Mouse (Mus musculus): ENCODE data around the gene Coro2a. TPM values are rescaled to one million over a fixed set of nuclear protein-coding genes. Genes with fewer than 3 reads are reported as not detected.

Gene Coro2a
- polyA plus RNA-seq, 1 experiment from 2014 or later: 4.6 TPM

GRCm38 (mm10) chr4:46564247-46564646 lies 37.8 kb downstream of the Coro2a start:
- Histone ChIP-seq H3K4me3 (no peak overlapping the region), H3K9ac (replicated peaks) (no peak overlapping the region), H3K27ac (replicated peaks) (no peak overlapping the region), H3K27me3 (no peaks in the 10 kb centered on the region), H3K4me2 (replicated peaks) (no peak overlapping the region), H3K4me1 (no peaks in the 10 kb centered on the region), H3K36me3 (no peaks in the 10 kb centered on the region), H3K9me3 (no peaks in the 10 kb centered on the region)
- no peak for ATAC-seq (replicated peaks)
- 88% methylated on average over 4 of the region's 4 CpGs for WGBS

- Histone ChIP-seq H3K27me3 (no peaks in the 10 kb centered on the region), H3K4me1 (no peaks in the 10 kb centered on the region), H3K4me2 (replicated peaks) (no peak overlapping the region), H3K27ac (replicated peaks) (no peak overlapping the region), H3K36me3 (no peaks in the 10 kb centered on the region), H3K9me3 (no peaks in the 10 kb centered on the region), H3K4me3 (no peak overlapping the region), H3K9ac (replicated peaks) (no peak overlapping the region)
- 59% methylated on average over 10 of the region's 10 CpGs for WGBS
- no peak for ATAC-seq (replicated peaks)
Measured at GRCm38 (mm10) chr4:46563847-46564246, 38.2 kb downstream of the Coro2a start.

GRCm38 (mm10) chr4:46562841-46563240 lies 39.2 kb downstream of the Coro2a start:
- Histone ChIP-seq H3K9me3 (no peaks in the 10 kb centered on the region), H3K9ac (replicated peaks) (no peak overlapping the region), H3K4me3 (no peak overlapping the region), H3K27ac (replicated peaks) (no peak overlapping the region), H3K4me1 (no peaks in the 10 kb centered on the region), H3K36me3 (no peaks in the 10 kb centered on the region), H3K4me2 (replicated peaks) (no peak overlapping the region), H3K27me3 (no peaks in the 10 kb centered on the region)
- WGBS: 94% methylated on average over 14 of the region's 14 CpGs
- ATAC-seq (replicated peaks): no peak

GRCm38 (mm10) chr4:46562037-46562436 lies 40.0 kb downstream of the Coro2a start:
- no peak overlapping the region for H3K27ac ChIP-seq (replicated peaks)
- H3K36me3 ChIP-seq: no peaks in the 10 kb centered on the region
- 88% methylated on average over 5 of the region's 5 CpGs for WGBS
- no peaks in the 10 kb centered on the region for H3K4me1 ChIP-seq
- ATAC-seq (replicated peaks): no peak
- H3K9me3 ChIP-seq: no peaks in the 10 kb centered on the region
- H3K4me3 ChIP-seq: no peak overlapping the region
- no peak overlapping the region for H3K9ac ChIP-seq (replicated peaks)
- H3K27me3 ChIP-seq: no peaks in the 10 kb centered on the region
- H3K4me2 ChIP-seq (replicated peaks): no peak overlapping the region

- no peak overlapping the region for H3K4me2 ChIP-seq (replicated peaks)
- H3K4me3 ChIP-seq: no peak overlapping the region
- H3K9me3 ChIP-seq: no peaks in the 10 kb centered on the region
- ATAC-seq (replicated peaks): no peak
- no peaks in the 10 kb centered on the region for H3K27me3 ChIP-seq
- H3K9ac ChIP-seq (replicated peaks): no peak overlapping the region
- no peaks in the 10 kb centered on the region for H3K4me1 ChIP-seq
- 72% methylated on average over 14 of the region's 14 CpGs for WGBS
- no peaks in the 10 kb centered on the region for H3K36me3 ChIP-seq
- H3K27ac ChIP-seq (replicated peaks): no peak overlapping the region
Measured at GRCm38 (mm10) chr4:46560069-46560705, 41.8 kb downstream of the Coro2a start.

- Histone ChIP-seq H3K36me3 (no peaks in the 10 kb centered on the region), H3K4me2 (replicated peaks) (no peak overlapping the region), H3K27ac (replicated peaks) (no peak overlapping the region), H3K27me3 (no peaks in the 10 kb centered on the region), H3K4me1 (no peaks in the 10 kb centered on the region), H3K9me3 (no peaks in the 10 kb centered on the region), H3K4me3 (no peak overlapping the region), H3K9ac (replicated peaks) (no peak overlapping the region)
- 85% methylated on average over 22 of the region's 22 CpGs for WGBS
- ATAC-seq (replicated peaks): no peak
Measured at GRCm38 (mm10) chr4:46558672-46559667, 43.0 kb downstream of the Coro2a start.

- no peak overlapping the region for H3K9ac ChIP-seq (replicated peaks)
- H3K27me3 ChIP-seq: no peaks in the 10 kb centered on the region
- no peak for ATAC-seq (replicated peaks)
- no peaks in the 10 kb centered on the region for H3K9me3 ChIP-seq
- 80% methylated on average over 3 of the region's 3 CpGs for WGBS
- no peaks in the 10 kb centered on the region for H3K4me1 ChIP-seq
- no peaks in the 10 kb centered on the region for H3K36me3 ChIP-seq
- no peak overlapping the region for H3K27ac ChIP-seq (replicated peaks)
- H3K4me2 ChIP-seq (replicated peaks): no peak overlapping the region
- no peak overlapping the region for H3K4me3 ChIP-seq
Measured at GRCm38 (mm10) chr4:46556933-46557332, 45.1 kb downstream of the Coro2a start.

- no peak for ATAC-seq (replicated peaks)
- Histone ChIP-seq H3K9me3 (no peaks in the 10 kb centered on the region), H3K9ac (replicated peaks) (no peak overlapping the region), H3K4me3 (no peak overlapping the region), H3K4me2 (replicated peaks) (no peak overlapping the region), H3K36me3 (no peaks in the 10 kb centered on the region), H3K4me1 (no peaks in the 10 kb centered on the region), H3K27ac (replicated peaks) (no peak overlapping the region), H3K27me3 (no peaks in the 10 kb centered on the region)
- 87% methylated on average over 9 of the region's 9 CpGs for WGBS
Measured at GRCm38 (mm10) chr4:46555762-46556161, 46.2 kb downstream of the Coro2a start.

- Histone ChIP-seq H3K9me3 (no peaks in the 10 kb centered on the region), H3K4me2 (replicated peaks) (no peak overlapping the region), H3K36me3 (no peaks in the 10 kb centered on the region), H3K9ac (replicated peaks) (no peak overlapping the region), H3K4me1 (no peaks in the 10 kb centered on the region), H3K27me3 (no peaks in the 10 kb centered on the region), H3K27ac (replicated peaks) (no peak overlapping the region), H3K4me3 (no peak overlapping the region)
- no peak for ATAC-seq (replicated peaks)
- 81% methylated on average over 10 of the region's 10 CpGs for WGBS
Measured at GRCm38 (mm10) chr4:46554295-46555069, 47.5 kb downstream of the Coro2a start.

GRCm38 (mm10) chr4:46553864-46554263 lies 48.1 kb downstream of the Coro2a start:
- no peak overlapping the region for H3K9ac ChIP-seq (replicated peaks)
- no peaks in the 10 kb centered on the region for H3K27me3 ChIP-seq
- 54% methylated on average over 1 of the region's 1 CpGs for WGBS
- no peak overlapping the region for H3K27ac ChIP-seq (replicated peaks)
- H3K4me3 ChIP-seq: no peak overlapping the region
- no peaks in the 10 kb centered on the region for H3K9me3 ChIP-seq
- H3K36me3 ChIP-seq: no peaks in the 10 kb centered on the region
- H3K4me1 ChIP-seq: no peaks in the 10 kb centered on the region
- no peak for ATAC-seq (replicated peaks)
- no peak overlapping the region for H3K4me2 ChIP-seq (replicated peaks)

- H3K4me2 ChIP-seq (replicated peaks): no peak overlapping the region
- no peaks in the 10 kb centered on the region for H3K9me3 ChIP-seq
- H3K27me3 ChIP-seq: no peaks in the 10 kb centered on the region
- H3K36me3 ChIP-seq: no peaks in the 10 kb centered on the region
- ATAC-seq (replicated peaks): no peak
- no peaks in the 10 kb centered on the region for H3K4me1 ChIP-seq
- H3K27ac ChIP-seq (replicated peaks): no peak overlapping the region
- 56% methylated on average over 8 of the region's 8 CpGs for WGBS
- no peak overlapping the region for H3K4me3 ChIP-seq
- no peak overlapping the region for H3K9ac ChIP-seq (replicated peaks)
Measured at GRCm38 (mm10) chr4:46550406-46550805, 51.6 kb downstream of the Coro2a start.

- Histone ChIP-seq H3K9ac (replicated peaks) (no peak overlapping the region), H3K4me2 (replicated peaks) (no peak overlapping the region), H3K27ac (replicated peaks) (no peak overlapping the region), H3K4me3 (no peak overlapping the region), H3K9me3 (no peaks in the 10 kb centered on the region), H3K36me3 (no peaks in the 10 kb centered on the region), H3K4me1 (no peaks in the 10 kb centered on the region), H3K27me3 (no peaks in the 10 kb centered on the region)
- WGBS: 81% methylated on average over 9 of the region's 10 CpGs
- ATAC-seq (replicated peaks): no peak
Measured at GRCm38 (mm10) chr4:46549979-46550378, 52.0 kb downstream of the Coro2a start.

Data from forebrain, embryonic 15.5 days (tissue).